Mouse (Mus musculus) natural killer cell, adult 2 months (primary cell): Measurements from ENCODE around the gene Ifi208.
"Not testable (repeated sequence)": the region's sequence is repeated elsewhere in the genome, so short reads cannot be mapped to it uniquely, and the experiment has no call there.

Experiments used
- DNase-seq, 2 experiments: peaks; one replicate each; pipeline ENCODE4 v3.0.0; 2022; ENCODE audit warnings: low spot score in 2 of 2

Ifi208 gene

GRCm38 (mm10) chr1:173673458-173674097, at the start of gene Ifi208:
TSS of gene Ifi208 (plus strand) at chr1:173673675.
- peak; percentile 10 to 20 for DNase-seq

GRCm38 (mm10) chr1:173624052-173624451, 49.4 kb upstream of the Ifi208 start:
- no peak for DNase-seq

DNA sequence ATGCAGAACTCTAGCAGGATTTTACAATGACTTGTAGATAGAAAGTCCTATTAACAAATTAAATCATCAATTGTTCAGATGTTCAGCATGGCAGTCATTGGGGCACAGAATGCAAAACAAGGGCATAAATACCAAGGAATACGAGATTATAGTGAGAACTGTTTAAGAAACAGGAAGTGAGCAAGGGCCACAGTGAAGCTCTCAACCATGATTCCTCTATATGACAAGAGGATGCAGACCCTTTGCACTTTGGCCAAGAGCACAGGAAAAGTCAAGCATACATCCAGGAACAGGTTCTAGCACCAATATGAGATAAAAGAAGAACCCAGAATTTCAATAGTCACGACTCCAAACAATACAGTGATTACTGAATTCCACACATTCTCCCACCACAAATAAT, 46.8 kb upstream of the Ifi208 start:
- peak in 1 of 2 experiments; percentile 52 for DNase-seq

DNA sequence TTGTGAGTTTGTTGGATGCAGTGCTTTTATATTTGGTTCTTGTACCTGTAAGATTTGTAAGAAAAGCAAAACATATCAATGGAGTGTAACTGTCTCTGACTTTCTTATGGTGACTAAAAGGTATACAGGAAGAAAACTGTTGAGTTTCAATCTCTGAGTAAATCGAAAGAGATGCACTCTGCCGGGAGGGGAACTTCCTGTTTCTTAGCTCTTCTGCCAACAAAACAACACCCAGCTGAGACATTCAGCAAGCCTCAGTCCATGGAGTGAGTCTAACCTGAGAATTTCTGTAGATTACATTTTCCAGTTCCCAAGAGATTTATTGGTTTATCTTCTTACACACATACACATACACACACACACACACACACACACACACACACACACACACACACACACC, 42.9 kb upstream of the Ifi208 start, which contains the start of gene Ifi209:
Gene Ifi209 (plus strand): TSS at position 296 of the 400 bp plus-strand sequence.
- DNase-seq = peak; percentile 55 to 58

GRCm38 (mm10) chr1:173633969-173634645, 39.4 kb upstream of the Ifi208 start:
- no peak for DNase-seq

- no peak for DNase-seq
Measured at GRCm38 (mm10) chr1:173645393-173645792, 28.1 kb upstream of the Ifi208 start.

DNA sequence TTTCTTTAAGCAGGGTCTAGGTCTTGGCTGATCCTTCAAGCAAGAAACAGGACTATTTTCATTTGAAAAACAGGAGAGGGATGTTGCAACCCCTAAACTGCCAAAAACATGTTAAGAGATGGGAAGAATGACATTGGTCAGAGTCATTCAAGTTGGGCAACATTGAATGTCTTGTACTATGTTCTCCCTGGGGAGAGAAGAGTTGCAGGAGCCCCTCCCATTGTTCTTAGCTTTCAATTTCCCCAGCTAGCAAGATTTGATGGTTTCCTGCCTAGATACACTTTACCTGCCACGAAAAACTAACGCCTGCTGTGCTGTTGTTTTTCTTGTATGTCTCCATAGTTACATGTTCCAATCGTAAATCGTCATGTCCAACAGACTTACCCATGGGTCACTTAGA, 15.5 kb upstream of the Ifi208 start:
- DNase-seq = no peak

GRCm38 (mm10) chr1:173678605-173679004, 5.1 kb downstream of the Ifi208 start:
- DNase-seq = peak in 1 of 2 experiments; percentile 24

- DNase-seq = no peak
Measured at GRCm38 (mm10) chr1:173694270-173694669, 20.8 kb downstream of the Ifi208 start.

GRCm38 (mm10) chr1:173733219-173733618, 59.7 kb downstream of the Ifi208 start:
- no peak for DNase-seq

- not testable (repeated sequence) for DNase-seq
Measured at GRCm38 (mm10) chr1:173735015-173735414, 61.5 kb downstream of the Ifi208 start.

- DNase-seq = no peak
Measured at GRCm38 (mm10) chr1:173736986-173737385, 63.5 kb downstream of the Ifi208 start.

GRCm38 (mm10) chr1:173740537-173740936, 67.1 kb downstream of the Ifi208 start:
- DNase-seq = no peak

GRCm38 (mm10) chr1:173741656-173742055, 68.2 kb downstream of the Ifi208 start, which contains the start of gene Ifi207:
TSS of gene Ifi207 (minus strand) at chr1:173741747.
- no peak for DNase-seq

- no peak for DNase-seq
Measured at GRCm38 (mm10) chr1:173742262-173742661, 68.8 kb downstream of the Ifi208 start.
